Mouse (Mus musculus) ES-E14 (cell line): ENCODE measurements around the gene Gm20521.

Source experiments
- HCFC1 ChIP-seq: IDR thresholded peaks from 2 replicates; pipeline ENCODE4 v1.6.1; 2012; ENCODE audit warnings: low read length, inconsistent platforms, borderline replicate concordance; ENCODE audit not compliant: insufficient read depth
- MAFK ChIP-seq: IDR thresholded peaks from 2 replicates; pipeline ENCODE4 v1.6.1; 2014; ENCODE audit warnings: mild to moderate bottlenecking, low read depth, low read length, inconsistent platforms; ENCODE audit not compliant: insufficient read depth

DNA sequence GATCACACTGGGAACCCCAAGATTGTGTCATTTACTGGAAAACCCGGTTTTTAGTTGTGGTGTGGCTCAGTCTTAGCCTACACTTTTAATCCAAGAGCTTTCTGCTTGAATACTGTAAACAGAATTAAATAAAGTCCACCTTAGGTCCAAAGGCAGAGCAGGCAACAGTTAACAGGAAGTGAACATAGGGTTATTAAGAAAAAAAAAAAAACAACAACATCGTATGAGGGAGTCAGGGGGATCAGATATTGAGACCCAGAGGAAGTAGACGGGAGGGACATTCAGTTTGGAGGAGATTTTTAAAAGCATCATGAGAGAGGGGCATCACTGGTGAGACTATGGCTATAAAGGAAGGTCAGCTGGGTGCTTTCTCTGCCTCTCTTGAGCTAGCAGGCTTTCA, 17.0 kb upstream of the Gm20521 start:
- TF ChIP-seq HCFC1, result no peak
- no peak for TF ChIP-seq MAFK
